Mouse (Mus musculus) naive thymus-derived CD4-positive, alpha-beta T cell, adult 2 months (primary cell): ENCODE results near the gene Gm5767.

Source experiments
- DNase-seq: peaks from one replicate; pipeline ENCODE4 v3.0.0-alpha.2; 2011; ENCODE audit warnings: low read depth

The Gm5767 gene

DNA sequence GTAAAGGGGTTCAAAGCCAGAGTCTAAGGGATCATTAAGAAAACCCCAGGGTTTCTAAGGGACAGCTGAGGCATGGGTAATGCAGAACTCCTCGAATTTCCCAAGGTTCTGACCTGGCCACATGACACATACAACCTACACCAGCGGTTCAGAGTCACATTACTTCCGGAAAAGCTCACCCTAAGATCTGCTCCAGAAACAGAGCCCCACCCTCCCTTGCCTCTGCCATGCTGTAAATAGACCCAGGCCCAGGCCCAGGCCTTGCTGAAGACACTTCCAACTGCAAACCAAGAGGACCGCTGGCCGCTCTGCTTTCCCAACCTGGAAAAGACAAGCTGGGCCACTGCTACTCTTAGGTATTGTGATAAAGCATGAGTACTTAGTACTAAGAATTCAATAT lies 34.3 kb downstream of the Gm5767 start:
- no peak for DNase-seq

DNA sequence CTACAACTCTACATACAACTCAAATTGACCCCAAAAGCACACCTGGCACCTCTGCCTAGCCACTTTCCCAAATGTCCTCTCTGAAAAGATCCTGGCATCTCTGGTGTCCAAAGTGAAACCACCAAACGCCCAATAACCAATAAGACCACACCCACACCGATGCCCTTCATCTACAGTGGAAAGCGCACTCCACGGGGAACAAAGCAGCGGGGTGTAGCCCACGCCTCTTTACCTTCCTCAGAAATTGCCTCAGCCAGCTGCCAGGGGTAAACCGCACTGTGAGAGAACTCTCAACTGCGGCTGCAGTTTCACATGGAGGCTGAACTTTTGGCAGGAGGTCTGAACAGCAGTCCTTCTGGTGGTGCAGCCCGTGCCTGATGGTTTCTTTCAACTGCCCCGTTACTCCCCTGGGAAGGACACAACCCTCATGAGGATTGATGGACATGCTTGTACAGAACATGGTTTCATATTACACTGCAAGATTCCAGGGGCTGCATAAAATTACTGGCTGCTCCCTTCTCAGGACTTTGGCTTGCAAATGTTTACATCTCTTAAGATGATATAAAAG lies 35.0 kb downstream of the Gm5767 start:
- DNase-seq = no peak

DNA sequence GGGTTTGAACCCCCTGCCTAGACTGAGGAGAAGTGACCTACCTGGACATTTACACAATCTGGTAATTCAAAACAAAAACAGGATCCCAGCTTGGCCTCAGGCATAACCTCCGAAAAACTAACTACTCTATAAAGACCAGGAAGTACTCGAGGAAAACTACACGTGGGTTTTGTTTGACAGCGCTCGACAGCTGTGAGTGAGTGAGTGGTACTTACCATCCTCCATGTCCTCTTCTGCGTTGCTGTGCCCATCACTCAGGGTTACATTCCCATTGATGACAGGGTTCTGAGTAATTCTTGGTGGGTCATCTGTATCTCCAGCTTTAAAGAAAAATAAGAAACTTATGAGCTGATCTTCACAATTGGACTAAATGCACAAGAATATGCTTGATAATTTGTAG lies 35.7 kb downstream of the Gm5767 start:
- DNase-seq = no peak

DNA sequence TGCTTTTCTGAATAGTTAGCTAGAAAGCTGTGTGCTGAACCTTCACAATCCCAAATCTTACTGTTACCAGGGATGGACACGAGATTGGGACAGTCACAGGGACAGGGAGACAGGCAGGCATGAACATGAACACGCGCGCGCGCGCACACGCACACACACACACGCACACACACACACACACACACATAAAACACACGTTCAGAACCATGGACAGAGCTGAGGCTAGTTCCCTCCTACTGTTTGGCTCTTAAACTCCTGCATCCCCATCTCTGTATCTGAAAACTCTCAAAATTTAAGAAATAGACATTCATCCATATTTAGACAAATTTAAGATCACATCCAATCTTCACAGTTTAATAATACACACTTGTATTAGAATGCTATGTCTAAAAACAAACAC lies 37.2 kb downstream of the Gm5767 start:
- DNase-seq = peak; percentile 57

DNA sequence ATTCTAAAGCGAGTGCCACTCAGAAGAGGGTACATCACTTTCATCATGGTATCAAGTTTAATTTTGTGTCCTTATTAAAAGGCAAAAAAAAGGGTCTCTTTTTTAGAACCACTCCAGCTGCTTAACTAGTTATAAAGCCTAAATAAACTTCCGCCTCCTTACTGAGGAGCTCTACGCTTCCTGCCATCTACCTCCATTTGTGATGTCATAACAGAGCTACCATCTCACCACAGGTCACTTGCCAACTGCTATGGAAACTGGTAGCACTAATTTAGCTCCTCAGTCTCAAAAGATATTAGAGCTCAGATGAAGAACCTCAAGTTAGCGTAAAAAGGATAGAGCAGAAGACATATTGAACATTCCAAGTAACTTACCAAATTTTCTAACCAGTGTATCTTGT lies 39.9 kb downstream of the Gm5767 start:
- DNase-seq = no peak

DNA sequence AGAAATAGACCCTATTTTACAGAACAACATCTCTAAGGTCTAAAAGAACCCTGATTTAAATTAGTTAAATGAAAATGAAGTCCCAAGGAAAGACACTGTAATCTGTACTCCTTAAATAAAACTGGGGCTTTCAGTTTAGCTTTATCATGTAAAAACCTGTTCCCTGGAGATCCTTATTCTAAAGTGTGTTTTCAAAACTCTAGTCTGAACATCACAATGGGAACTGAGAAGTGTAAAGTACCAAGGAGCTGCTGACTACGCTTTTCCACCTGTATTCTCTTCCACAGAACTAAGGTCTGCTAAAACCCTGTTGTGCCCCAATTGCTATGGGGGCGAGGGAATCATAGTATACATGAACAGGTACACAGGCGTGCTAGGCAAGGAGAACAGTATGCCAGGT lies 43.5 kb downstream of the Gm5767 start:
- DNase-seq = no peak

DNA sequence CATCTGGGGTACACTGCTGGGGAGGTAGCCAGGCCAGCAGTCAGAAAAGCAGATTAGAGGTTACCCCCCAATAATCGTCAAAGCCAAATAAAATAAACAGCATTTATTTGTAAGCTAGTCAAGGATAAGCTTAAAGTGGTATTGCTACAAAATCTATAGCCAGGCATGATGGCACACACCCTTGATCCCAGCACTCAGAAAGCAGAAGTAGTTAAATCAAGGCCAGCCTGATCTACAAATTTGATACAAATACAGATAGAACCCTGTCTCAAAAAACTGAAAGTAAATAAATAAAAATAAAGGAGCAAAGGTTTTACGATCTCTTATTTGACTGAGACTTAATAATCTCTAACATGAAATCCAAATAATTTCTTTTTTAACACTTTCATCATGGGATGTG lies 45.2 kb downstream of the Gm5767 start:
- DNase-seq = no peak

DNA sequence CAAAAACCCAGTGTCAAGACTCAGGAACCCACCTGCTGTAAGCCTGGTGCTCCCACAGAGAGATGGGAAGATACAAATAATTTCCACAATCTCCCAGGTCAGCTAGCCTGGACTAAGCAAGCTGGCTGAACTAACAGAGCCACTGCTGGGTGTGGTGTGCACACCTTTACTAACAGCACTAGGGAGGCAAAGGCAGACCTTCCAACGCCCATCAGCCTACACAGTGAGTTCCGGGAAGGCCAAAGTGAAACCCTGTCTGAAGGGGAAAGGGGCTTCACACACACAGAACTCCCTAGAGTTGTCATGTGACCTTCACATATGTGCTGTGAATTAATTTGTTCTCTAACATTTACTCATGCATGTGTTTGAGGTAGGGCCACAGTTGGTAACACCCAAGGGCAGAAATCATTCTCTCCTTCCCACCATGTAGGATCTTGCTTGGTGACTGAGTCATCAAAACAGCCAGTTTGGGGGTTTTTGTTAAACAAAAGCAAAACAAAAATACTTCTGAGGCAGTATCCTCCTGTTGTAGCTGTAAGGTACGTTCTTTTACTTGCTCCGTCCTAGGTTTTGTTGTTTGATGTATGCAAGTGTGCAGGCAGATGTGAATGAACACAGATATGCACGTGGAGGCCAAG lies 47.7 kb downstream of the Gm5767 start:
- DNase-seq = no peak

DNA sequence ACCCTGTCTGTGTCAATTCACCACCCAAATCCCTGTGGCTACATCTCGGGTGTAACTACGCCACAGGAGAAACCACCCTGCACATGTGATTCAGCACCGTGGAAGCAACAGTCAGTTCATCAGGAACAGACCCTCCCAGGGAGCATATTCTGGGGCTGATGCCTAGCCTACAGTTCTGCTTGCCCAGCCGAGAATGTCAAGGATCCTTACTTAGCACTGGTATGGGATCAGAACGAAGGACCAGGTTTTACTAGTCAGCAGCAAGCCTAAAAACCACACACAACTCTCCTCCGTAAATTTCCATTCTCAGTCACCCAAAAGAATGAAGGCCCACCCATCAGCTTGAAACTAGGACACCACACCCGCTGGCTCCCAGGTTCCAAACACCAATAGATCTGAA lies 51.1 kb downstream of the Gm5767 start:
- DNase-seq = peak; percentile 11

DNA sequence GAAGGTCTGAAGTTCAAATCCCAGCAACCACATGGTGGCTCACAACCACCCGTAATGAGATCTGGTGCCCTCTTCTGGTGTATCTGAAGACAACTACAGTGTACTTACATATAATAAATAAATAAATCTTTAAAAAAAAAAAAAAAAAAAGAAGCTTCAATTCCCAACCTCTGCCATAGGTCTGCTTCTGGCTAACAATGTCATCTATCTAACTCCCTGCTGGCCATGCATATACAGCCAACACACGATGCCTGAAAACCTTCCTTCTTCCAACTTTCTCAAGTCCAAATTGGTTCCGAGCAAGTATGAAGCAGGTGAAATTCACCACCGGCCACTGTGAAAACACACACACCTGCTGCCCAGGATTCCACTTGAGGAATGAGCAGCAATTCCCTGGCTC lies 51.9 kb downstream of the Gm5767 start:
- peak; percentile 14 for DNase-seq
